Mouse (Mus musculus) cortical plate, adult 2 months (tissue): ENCODE data around the gene 4932438H23Rik.

Experiments
- CTCF ChIP-seq: fragments of 200-500 bp; IDR thresholded peaks from 2 replicates; pipeline ENCODE4 v1.5.1; 2011; ENCODE audit warnings: mild to moderate bottlenecking, control low read depth, low read length; ENCODE audit not compliant: insufficient read depth; ENCODE audit errors: extremely low read depth
- POLR2A ChIP-seq: fragments of 200-500 bp; IDR thresholded peaks from 2 replicates; pipeline ENCODE4 v1.6.1; 2011; ENCODE audit warnings: mild to moderate bottlenecking, low read length, control low read depth; ENCODE audit not compliant: insufficient read depth; ENCODE audit errors: extremely low read depth

- TF ChIP-seq CTCF (no peak), POLR2A (no peak)
Measured at GRCm38 (mm10) chr16:91107608-91108007, 12.7 kb upstream of the 4932438H23Rik start.
